Mouse (Mus musculus) adrenal gland, adult 2 months (tissue): ENCODE measurements at regions not wholly inside any gene's neighbourhood (a gene's known extent, or its start where the extent isn't known, plus 50 kb on each side); places are given as distances from the start of the nearest gene placed in this dataset.

Experiments
- DNase-seq: peaks from one replicate; pipeline ENCODE4 v3.0.0; 2021

- DNase-seq: peak; percentile 87
Measured at GRCm38 (mm10) chr13:46350075-46350747, 68.0 kb upstream of the Rbm24 start.

GRCm38 (mm10) chr13:46355306-46355705 is 62.9 kb upstream of the Rbm24 start:
- DNase-seq: no peak

- no peak for DNase-seq
Measured at GRCm38 (mm10) chr13:46355975-46356374, 62.3 kb upstream of the Rbm24 start.

- no peak for DNase-seq
Measured at GRCm38 (mm10) chr13:46357037-46357436, 61.2 kb upstream of the Rbm24 start.

GRCm38 (mm10) chr13:46360495-46361120 is 57.6 kb upstream of the Rbm24 start:
- no peak for DNase-seq

- DNase-seq: no peak
Measured at GRCm38 (mm10) chr13:46363456-46364201, 54.6 kb upstream of the Rbm24 start.

GRCm38 (mm10) chr13:46364202-46364912 is 53.9 kb upstream of the Rbm24 start:
- no peak for DNase-seq

- peak; percentile 20 for DNase-seq
Measured at GRCm38 (mm10) chr13:46365292-46365691, 52.9 kb upstream of the Rbm24 start.
